Mouse (Mus musculus) 3T3-L1 (cell line): ENCODE results near the gene Fcamr.

Experiments used
- DNase-seq: peaks from one replicate; pipeline ENCODE4 v3.0.0-alpha.2; 2015; ENCODE audit warnings: low read depth, low spot score

The Fcamr gene

GRCm38 (mm10) chr1:130850405-130850804 is 49.7 kb downstream of the Fcamr start:
- DNase-seq, result no peak

GRCm38 (mm10) chr1:130854819-130855218 is 54.1 kb downstream of the Fcamr start:
- no peak for DNase-seq

- no peak for DNase-seq
Measured at GRCm38 (mm10) chr1:130855723-130856122, 55.0 kb downstream of the Fcamr start.

- DNase-seq, result no peak
Measured at GRCm38 (mm10) chr1:130857456-130857855, 56.8 kb downstream of the Fcamr start.

- DNase-seq, result no peak
Measured at GRCm38 (mm10) chr1:130864238-130864637, 63.5 kb downstream of the Fcamr start.
